20 mouse cellular contexts compared by ENCODE assay signal in the genomic region with DNA sequence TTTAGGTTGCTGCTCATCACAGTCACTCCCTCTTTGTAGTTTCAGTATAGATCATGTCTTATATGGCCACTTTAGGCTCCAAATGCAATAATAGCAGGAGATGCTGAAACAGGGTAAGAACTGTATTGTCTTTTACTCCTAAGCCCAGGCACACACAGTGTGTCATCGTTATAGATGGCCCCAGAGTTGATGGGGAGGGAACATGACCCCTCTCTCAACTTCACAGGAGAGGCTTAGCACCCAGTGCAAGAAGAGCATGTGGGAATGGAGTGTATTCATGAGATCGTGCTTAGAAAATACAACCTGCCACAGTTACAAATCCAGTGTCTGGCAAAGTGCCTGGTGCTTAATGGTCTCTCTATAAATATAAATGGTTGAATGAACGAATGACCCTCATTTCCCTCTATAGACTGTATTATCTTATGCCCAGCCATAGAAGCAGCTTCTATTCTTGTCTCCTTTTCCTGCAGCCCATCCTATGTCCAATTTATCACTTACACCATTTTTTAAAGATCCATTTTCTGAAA.
DNase-seq lines count a peak whose midpoint lies in the region; ATAC-seq and TF ChIP-seq lines count a peak whose summit lies in the region.
"Had no signal": no experiment of that assay in that cellular context is flagged by ENCODE, and none has a peak within 500 bp of the region (broad histone marks: within the 10 kb centered on the region; RNA-seq: fewer than 3 reads in every experiment).

No protein-coding gene starts in this region.

- peaks cover 13% of the 10 kb centered on the region for H3K4me1 ChIP-seq in heart, embryonic 13.5 days
- H3K4me1 ChIP-seq in limb, embryonic 14.5 days (ENCODE audit: control insufficient read depth, insufficient read depth, low read length) = peaks cover 12% of the 10 kb centered on the region
- peaks cover 7% of the 10 kb centered on the region for H3K4me1 ChIP-seq in limb, embryonic 10.5 days
- peaks cover 15% of the 10 kb centered on the region for H3K4me1 ChIP-seq in neural tube, embryonic 13.5 days (replicated peaks)
- H3K4me1 ChIP-seq: heart, embryonic 12.5 days; hindbrain, embryonic 10.5 days had no signal

- no peak for TF ChIP-seq POLR2A in limb, embryonic 14.5 days (IDR thresholded peaks at IDR 0.05; ENCODE audit: borderline replicate concordance, extremely low read depth, insufficient read depth, insufficient read length)
- TF ChIP-seq POLR2A in brain, embryonic 14.5 days (IDR thresholded peaks at IDR 0.05; ENCODE audit: borderline replicate concordance, extremely low read depth, insufficient read depth, insufficient read length, poor library complexity, severe bottlenecking) = no peak

- TF ChIP-seq CTCF in brain, embryonic 14.5 days (IDR thresholded peaks at IDR 0.05; ENCODE audit: borderline replicate concordance, extremely low read depth, insufficient read depth, insufficient read length) = no peak

- no peaks in the 10 kb centered on the region for H3K27me3 ChIP-seq in heart, embryonic 13.5 days (replicated peaks)
- no peaks in the 10 kb centered on the region for H3K27me3 ChIP-seq in limb, embryonic 14.5 days (ENCODE audit: control insufficient read depth, insufficient read depth, low read length)
- no peaks in the 10 kb centered on the region for H3K27me3 ChIP-seq in limb, embryonic 10.5 days (ENCODE audit: low read depth, poor library complexity, severe bottlenecking)
- H3K27me3 ChIP-seq in neural tube, embryonic 13.5 days = no peaks in the 10 kb centered on the region
- H3K27me3 ChIP-seq: CH12.LX; heart, embryonic 12.5 days; Patski had no signal

- no peak overlapping the region; the same call in 1 of the 2 replicates for H3K9ac ChIP-seq in heart, embryonic 13.5 days
- no peak overlapping the region for H3K9ac ChIP-seq in limb, embryonic 14.5 days (ENCODE audit: low read depth, low read length, severe bottlenecking)
- no peak overlapping the region for H3K9ac ChIP-seq in neural tube, embryonic 13.5 days
- H3K9ac ChIP-seq: forebrain, postnatal 0 days; heart, embryonic 12.5 days; hindbrain, embryonic 14.5 days had no signal

- 46% methylated on average over 3 of the region's 3 CpGs for WGBS in heart, embryonic 13.5 days
- 29% methylated on average over 3 of the region's 3 CpGs for WGBS in limb, embryonic 14.5 days
- 83% methylated on average over 3 of the region's 3 CpGs for WGBS in limb, embryonic 10.5 days
- 24% methylated on average over 3 of the region's 3 CpGs for WGBS in neural tube, embryonic 13.5 days

- no peak overlapping the region for H3K4me2 ChIP-seq in heart, embryonic 13.5 days
- no peak overlapping the region for H3K4me2 ChIP-seq in limb, embryonic 14.5 days (replicated peaks; ENCODE audit: low read depth, low read length, severe bottlenecking)
- H3K4me2 ChIP-seq in neural tube, embryonic 13.5 days = no peak overlapping the region
- H3K4me2 ChIP-seq: heart, embryonic 12.5 days; hindbrain, embryonic 14.5 days had no signal

- no peak overlapping the region for H3K4me3 ChIP-seq in heart, embryonic 13.5 days
- H3K4me3 ChIP-seq in limb, embryonic 14.5 days (replicated peaks; ENCODE audit: low read length) = no peak overlapping the region
- H3K4me3 ChIP-seq in limb, embryonic 10.5 days = no peak overlapping the region
- no peak overlapping the region for H3K4me3 ChIP-seq in neural tube, embryonic 13.5 days
- H3K4me3 ChIP-seq: heart, embryonic 12.5 days; hindbrain, embryonic 10.5 days had no signal

- intact Hi-C loops in heart, postnatal 25 days (cut with DNase I) = no loop called here

- DNase-seq in heart, postnatal 25 days (ENCODE audit: low spot score) = no peak
- peak; percentile 31 for DNase-seq in limb, embryonic 14.5 days (ENCODE audit: low spot score)
- DNase-seq in limb, embryonic 10.5 days (ENCODE audit: low spot score) = no peak
- peak; percentile 77 for DNase-seq in brain, embryonic 14.5 days (ENCODE audit: low read depth)
- no peak for DNase-seq in layer of hippocampus, adult 18-20 months (ENCODE audit: low spot score in 2 of 2)
- DNase-seq: adrenal gland, postnatal 14 days; cerebellum, adult 18-20 months; cerebellum, adult 9-11 months; cerebellum, postnatal 36 days; forebrain, postnatal 0 days; gastrocnemius, postnatal 25 days; heart, postnatal 14 days had no signal

- 0 out of 2 replicates have a peak overlapping the region, but pooled peaks have one; percentile 36 for H3K27ac ChIP-seq in heart, embryonic 13.5 days (replicated peaks)
- H3K27ac ChIP-seq in limb, embryonic 14.5 days (replicated peaks; ENCODE audit: low read depth, low read length) = no peak overlapping the region
- no peak overlapping the region for H3K27ac ChIP-seq in limb, embryonic 10.5 days
- H3K27ac ChIP-seq in neural tube, embryonic 13.5 days (replicated peaks) = peak overlapping the region; percentile 59
- H3K27ac ChIP-seq: hindbrain, embryonic 10.5 days; hindbrain, embryonic 14.5 days had no signal

- ATAC-seq in heart, embryonic 13.5 days (ENCODE audit: extremely low read depth, insufficient number of reproducible peaks, low FRiP score, low TSS enrichment) = no peak
- ATAC-seq in limb, embryonic 14.5 days (ENCODE audit: low FRiP score, low read depth) = no peak
- peak; percentile 77 for ATAC-seq in neural tube, embryonic 13.5 days (ENCODE audit: low read depth)
- ATAC-seq: activated CD4-positive, CD25-positive, alpha-beta regulatory T cell, adult 4 months; forebrain, postnatal 0 days; Patski had no signal

- no peaks in the 10 kb centered on the region for H3K36me3 ChIP-seq in heart, embryonic 13.5 days
- H3K36me3 ChIP-seq in limb, embryonic 14.5 days (ENCODE audit: control insufficient read depth, insufficient read depth, low read length) = no peaks in the 10 kb centered on the region
- H3K36me3 ChIP-seq in limb, embryonic 10.5 days = no peaks in the 10 kb centered on the region
- H3K36me3 ChIP-seq in neural tube, embryonic 13.5 days = no peaks in the 10 kb centered on the region
- H3K36me3 ChIP-seq: heart, embryonic 12.5 days; hindbrain, embryonic 10.5 days had no signal

- H3K9me3 ChIP-seq in heart, embryonic 13.5 days = no peaks in the 10 kb centered on the region; the same call in 1 of the 2 replicates
- no peaks in the 10 kb centered on the region for H3K9me3 ChIP-seq in limb, embryonic 14.5 days (ENCODE audit: control insufficient read depth, low read length)
- no peaks in the 10 kb centered on the region for H3K9me3 ChIP-seq in limb, embryonic 10.5 days (replicated peaks)
- no peaks in the 10 kb centered on the region for H3K9me3 ChIP-seq in neural tube, embryonic 13.5 days
- H3K9me3 ChIP-seq: heart, embryonic 12.5 days; hindbrain, embryonic 10.5 days had no signal

Comparison
In these comparisons a context has a peak if more than half of its experiments do, and no peak if none do; other contexts are left out.
1. DNase-seq: peak in limb, embryonic 14.5 days (single experiment) and brain, embryonic 14.5 days (single experiment); none in heart, postnatal 25 days (single experiment), limb, embryonic 10.5 days (single experiment) and layer of hippocampus, adult 18-20 months (0 of 2).
2. H3K27ac ChIP-seq: peak in heart, embryonic 13.5 days (single experiment) and neural tube, embryonic 13.5 days (single experiment); none in limb, embryonic 14.5 days (single experiment) and limb, embryonic 10.5 days (single experiment).